Mouse (Mus musculus): ENCODE results near the gene Tas2r107.
"Not testable (repeated sequence)": the region's sequence is repeated elsewhere in the genome, so short reads cannot be mapped to it uniquely, and the experiment has no call there.

The Tas2r107 gene

DNA sequence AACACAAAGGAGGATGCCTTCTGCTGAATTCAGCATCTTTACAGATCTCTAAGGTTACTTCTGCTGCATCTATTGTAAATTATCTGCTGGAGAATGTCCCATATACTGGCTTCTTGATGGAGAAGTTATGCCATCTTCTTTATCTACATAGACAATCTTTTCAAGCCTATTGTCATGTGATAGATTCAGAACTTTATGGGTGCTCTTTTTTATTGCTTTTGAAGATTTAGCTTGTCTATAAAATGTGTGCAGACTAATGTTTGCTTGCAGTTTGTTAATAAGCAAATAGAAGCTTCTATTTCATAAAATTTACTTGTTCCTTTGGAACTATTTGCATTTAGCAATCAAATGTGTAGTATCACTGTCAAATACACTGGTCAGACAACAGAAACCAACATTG, at the start of gene Tas2r107:
Gene Tas2r107 (minus strand): TSS at position 101 of the 400 bp plus-strand sequence.
- DNase-seq (ENCODE audit: extremely low spot score, low read depth, low spot score) = no peak

DNA sequence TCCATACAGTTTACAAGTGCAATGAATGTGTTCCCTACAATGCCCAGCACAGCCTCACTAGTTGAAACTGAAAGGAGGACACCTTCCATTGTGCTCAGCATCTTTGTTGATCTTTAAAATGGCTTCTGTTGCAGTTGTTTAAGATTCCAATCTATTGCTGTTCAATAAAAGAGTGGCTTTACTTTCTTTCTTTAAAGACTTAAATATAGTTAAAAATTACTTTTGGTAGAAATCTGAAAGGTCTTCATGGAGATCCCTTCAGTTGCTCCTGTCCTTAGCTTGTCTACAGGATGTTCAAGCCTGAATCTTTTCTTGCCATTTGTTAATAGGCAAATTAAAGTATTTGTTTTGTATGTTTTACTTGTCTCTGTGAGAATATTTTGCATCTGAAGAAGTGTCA, 30.0 kb upstream of the Tas2r107 start, which contains the start of gene Tas2r114:
Gene Tas2r114 (minus strand): TSS at position 101 of the 400 bp plus-strand sequence.
- DNase-seq (ENCODE audit: extremely low spot score, low read depth, low spot score) = no peak

DNA sequence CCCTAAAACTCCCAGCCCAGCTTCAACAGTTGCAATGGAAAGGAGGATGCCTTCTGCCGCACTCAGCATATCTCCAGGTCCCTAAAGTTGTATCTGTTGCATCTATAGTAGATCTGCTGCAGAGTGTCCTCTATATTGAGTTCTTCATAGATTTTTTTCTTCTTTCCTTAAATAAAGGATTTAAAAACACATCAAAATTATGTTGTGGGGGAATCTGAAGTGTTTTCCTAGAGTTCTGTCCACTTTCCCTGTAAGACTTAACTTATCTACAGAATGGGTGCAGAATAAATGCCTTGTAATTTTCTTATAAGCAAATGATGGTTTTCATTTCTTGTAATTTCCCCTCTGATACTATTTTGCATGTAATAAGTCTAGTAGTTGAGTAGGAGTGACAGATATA, 27.4 kb upstream of the Tas2r107 start, which contains the start of gene Tas2r105:
Gene Tas2r105 (minus strand): TSS at position 101 of the 400 bp plus-strand sequence.
- no peak for DNase-seq (ENCODE audit: extremely low spot score, low read depth, low spot score)

DNA sequence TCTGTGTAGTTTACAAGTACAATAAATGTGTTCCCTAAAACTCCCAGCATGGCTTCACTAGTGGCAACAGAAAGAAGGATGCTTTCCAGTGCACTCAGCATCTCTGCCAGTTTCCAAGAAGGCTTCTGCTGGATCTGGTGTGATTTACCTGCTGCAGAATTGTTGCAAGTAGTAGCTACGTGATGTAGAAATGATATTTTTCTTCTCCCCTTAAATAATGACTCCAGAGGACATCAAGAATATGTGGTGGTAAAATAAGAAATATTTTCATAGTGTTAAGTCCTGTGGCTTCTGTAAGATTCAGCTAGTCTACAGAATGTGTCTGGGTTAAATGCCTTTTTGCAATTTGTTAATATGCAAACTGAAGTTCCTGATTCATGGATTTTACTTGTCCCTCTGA, 25.7 kb upstream of the Tas2r107 start, which contains the start of gene Tas2r104:
Gene Tas2r104 (minus strand): TSS at position 101 of the 400 bp plus-strand sequence.
- no peak for DNase-seq (ENCODE audit: extremely low spot score, low read depth, low spot score)

DNA sequence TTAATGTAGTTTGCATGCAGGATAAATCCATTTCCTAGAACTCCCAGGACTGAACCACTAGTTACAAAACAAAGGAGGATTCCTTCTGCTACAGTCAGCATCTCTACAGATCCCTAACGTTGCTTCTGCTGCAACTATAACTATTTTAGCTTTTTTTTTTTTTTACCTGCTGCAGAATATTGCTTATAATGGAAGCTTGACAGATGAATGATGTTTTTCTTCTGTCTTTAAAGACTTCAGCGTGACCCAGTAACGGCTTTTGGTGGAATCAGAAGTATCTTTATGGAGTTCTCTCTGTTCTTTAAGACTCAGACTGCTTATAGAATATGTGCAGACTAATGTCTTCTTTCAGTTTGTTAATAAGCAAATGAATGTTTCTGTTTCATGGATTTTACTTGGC, 18.8 kb upstream of the Tas2r107 start, which contains the start of gene Tas2r106:
Gene Tas2r106 (minus strand): TSS at position 101 of the 400 bp plus-strand sequence.
- DNase-seq (ENCODE audit: extremely low spot score, low read depth, low spot score) = no peak

DNA sequence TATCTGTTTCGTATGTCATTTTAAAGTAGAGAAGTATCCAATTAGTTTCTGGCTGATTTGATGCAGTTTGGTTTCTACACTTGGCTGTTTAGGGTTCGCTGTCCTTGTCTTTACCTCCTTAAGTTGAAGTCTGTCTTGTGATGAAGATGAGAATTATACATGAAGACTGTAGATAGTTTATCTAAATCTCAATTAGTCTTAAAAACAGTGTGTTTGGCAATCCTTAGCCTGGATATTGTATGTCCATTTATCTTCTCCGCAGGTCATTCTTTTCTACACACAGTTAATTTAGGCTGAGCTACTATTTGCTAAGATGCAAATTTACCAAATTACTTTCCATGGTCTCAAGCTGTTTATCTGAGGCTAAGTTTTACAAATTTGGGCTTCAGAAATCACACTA, 29.1 kb downstream of the Tas2r107 start, which contains the start of gene Tas2r130:
Gene Tas2r130 (minus strand): TSS at position 101 of the 400 bp plus-strand sequence.
- no peak for DNase-seq (ENCODE audit: extremely low spot score, low read depth, low spot score)

DNA sequence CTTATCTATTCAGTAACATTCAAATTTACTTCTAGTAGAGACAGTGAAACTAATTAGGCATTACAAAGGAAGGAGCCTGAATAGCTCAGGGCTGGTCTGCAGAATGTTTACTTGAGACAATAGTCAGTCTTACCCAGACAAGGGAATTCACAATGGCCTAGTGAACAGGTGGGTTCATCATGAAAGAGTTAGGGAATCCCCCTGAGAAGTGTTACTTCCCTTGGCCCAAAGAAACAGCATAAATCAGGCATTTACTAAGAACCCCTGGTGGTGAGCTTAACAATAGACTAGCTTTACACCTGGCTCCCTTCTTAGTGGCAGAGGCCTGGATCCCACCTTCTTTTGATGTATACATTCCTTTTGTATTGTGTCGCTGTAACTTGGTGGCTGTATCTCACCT, 50.0 kb downstream of the Tas2r107 start:
- not testable (repeated sequence) for DNase-seq (ENCODE audit: extremely low spot score, low read depth, low spot score)
